Mouse (Mus musculus): ENCODE results near the gene Sf3a3. TPM values are rescaled to one million over a fixed set of nuclear protein-coding genes. Genes with fewer than 3 reads are reported as not detected.

Gene Sf3a3
- polyA plus RNA-seq, 1 experiment: 7.2 TPM

DNA sequence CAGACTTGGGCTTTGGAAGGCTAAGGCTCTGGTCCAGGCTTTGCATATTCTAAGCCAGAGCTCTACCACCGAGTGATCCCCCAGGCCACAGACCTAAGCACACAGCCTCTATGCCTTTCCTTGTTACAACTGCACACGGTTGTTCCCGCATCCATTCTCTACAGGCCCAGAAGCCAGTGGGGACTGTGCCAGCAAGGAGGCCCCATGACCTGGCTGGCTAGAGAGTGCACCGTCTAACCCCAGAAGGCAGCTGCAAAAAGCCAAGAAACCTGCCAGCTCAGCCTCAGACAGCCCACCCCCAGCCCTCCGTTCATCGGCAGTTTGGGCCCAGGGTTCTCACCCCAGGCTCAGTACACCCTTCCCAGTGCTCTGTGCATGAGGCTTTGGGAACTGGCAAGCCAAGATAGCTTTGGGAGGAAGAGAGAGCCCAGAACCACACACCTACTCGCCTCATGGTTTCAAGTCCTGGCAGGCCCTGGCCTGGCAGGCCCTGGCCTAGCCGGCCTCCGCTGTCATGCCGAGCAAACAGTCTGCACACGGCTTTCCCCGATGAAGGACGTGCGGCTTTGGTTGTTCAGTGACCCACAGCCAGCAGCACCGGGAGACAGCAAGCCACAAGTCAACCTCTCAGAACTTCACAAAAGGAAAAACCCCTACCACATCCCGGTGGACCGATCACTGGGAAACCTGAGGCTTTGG is 40.1 kb upstream of the Sf3a3 start:
- Histone ChIP-seq H3K36me3 (ENCODE audit: control insufficient read depth, insufficient read depth, low read length) (peaks cover 12% of the 10 kb centered on the region), H3K27ac (ENCODE audit: insufficient read depth, low read depth, low read length) (no peak overlapping the region), H3K4me1 (ENCODE audit: control insufficient read depth, insufficient read depth, insufficient read length, low read length) (no peaks in the 10 kb centered on the region), H3K27me3 (ENCODE audit: control insufficient read depth, insufficient read depth, low read length) (peaks cover 9% of the 10 kb centered on the region), H3K4me3 (ENCODE audit: low read depth, low read length) (no peak overlapping the region)
- WGBS: 82% methylated on average over 17 of the region's 17 CpGs
- TF ChIP-seq POLR2A (IDR thresholded peaks at IDR 0.05; ENCODE audit: low read depth, low read length) (no peak), CTCF (IDR thresholded peaks at IDR 0.05; ENCODE audit: extremely low read depth, insufficient read length, insufficient replicate concordance, low read depth, low read length) (no peak)

DNA sequence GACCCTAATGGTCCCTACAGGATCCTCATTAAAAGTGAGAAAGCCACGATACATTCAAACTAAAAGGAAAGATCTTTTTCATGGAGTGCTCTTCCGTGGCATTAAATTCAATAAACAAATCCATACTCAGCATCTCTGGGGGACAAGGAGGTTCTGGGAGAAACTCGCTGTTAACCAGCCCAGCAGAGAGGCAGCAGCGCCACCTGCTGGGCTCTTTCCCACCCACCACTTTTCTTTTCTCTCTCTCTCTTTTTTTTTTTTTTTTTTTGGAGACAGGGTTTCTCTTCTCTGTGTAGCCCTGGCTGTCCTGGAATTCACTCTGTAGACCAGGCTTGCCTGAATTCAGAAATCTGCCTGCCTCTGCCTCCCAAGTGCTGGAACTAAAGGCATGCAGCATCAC is 39.5 kb upstream of the Sf3a3 start:
- Histone ChIP-seq H3K27ac (ENCODE audit: insufficient read depth, low read depth, low read length) (no peak overlapping the region), H3K4me3 (ENCODE audit: low read depth, low read length) (no peak overlapping the region), H3K36me3 (ENCODE audit: control insufficient read depth, insufficient read depth, low read length) (peaks cover 16% of the 10 kb centered on the region), H3K4me1 (ENCODE audit: control insufficient read depth, insufficient read depth, insufficient read length, low read length) (no peaks in the 10 kb centered on the region), H3K27me3 (ENCODE audit: control insufficient read depth, insufficient read depth, low read length) (peaks cover 9% of the 10 kb centered on the region)
- 5% methylated on average over 4 of the region's 4 CpGs for WGBS
- TF ChIP-seq POLR2A (IDR thresholded peaks at IDR 0.05; ENCODE audit: low read depth, low read length): no peak
- peak; percentile 80 for TF ChIP-seq CTCF (IDR thresholded peaks at IDR 0.05; ENCODE audit: extremely low read depth, insufficient read length, insufficient replicate concordance, low read depth, low read length)

- Histone ChIP-seq H3K4me3 (ENCODE audit: low read depth, low read length) (no peak overlapping the region), H3K27ac (ENCODE audit: insufficient read depth, low read depth, low read length) (no peak overlapping the region), H3K27me3 (ENCODE audit: control insufficient read depth, insufficient read depth, low read length) (peaks cover 9% of the 10 kb centered on the region), H3K36me3 (ENCODE audit: control insufficient read depth, insufficient read depth, low read length) (peaks cover 24% of the 10 kb centered on the region), H3K4me1 (ENCODE audit: control insufficient read depth, insufficient read depth, insufficient read length, low read length) (no peaks in the 10 kb centered on the region)
- TF ChIP-seq CTCF (IDR thresholded peaks at IDR 0.05; ENCODE audit: extremely low read depth, insufficient read length, insufficient replicate concordance, low read depth, low read length) (no peak), POLR2A (IDR thresholded peaks at IDR 0.05; ENCODE audit: low read depth, low read length) (no peak)
- WGBS: 88% methylated on average over 6 of the region's 6 CpGs
These were observed 38.6 kb upstream of the Sf3a3 start for GRCm38 (mm10) chr4:124675958-124676357.

GRCm38 (mm10) chr4:124682270-124682669 is 32.3 kb upstream of the Sf3a3 start:
- WGBS: 55% methylated on average over 7 of the region's 7 CpGs

DNA sequence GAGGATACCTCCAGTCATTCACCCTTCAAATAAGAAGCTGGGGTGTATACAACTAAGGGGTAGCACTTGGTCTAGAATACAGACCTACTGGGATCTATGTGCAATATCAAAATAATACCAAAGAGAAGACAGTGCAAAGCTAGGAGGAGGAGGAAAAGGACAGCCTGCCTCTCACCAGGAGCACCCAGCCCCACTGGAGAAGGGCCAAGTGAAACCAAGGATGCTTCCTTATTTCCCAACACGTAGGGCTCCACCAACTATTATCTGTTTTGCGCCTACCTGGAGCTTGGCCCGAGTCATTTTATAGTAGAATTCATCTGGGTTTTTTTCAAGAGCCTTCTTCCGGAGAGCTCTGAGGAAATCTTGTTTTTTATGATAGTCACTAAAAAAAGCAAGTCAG is 31.1 kb upstream of the Sf3a3 start:
- Histone ChIP-seq H3K4me3 (ENCODE audit: low read depth, low read length) (no peak overlapping the region), H3K4me1 (ENCODE audit: control insufficient read depth, insufficient read depth, insufficient read length, low read length) (no peaks in the 10 kb centered on the region), H3K36me3 (ENCODE audit: control insufficient read depth, insufficient read depth, low read length) (peaks cover 56% of the 10 kb centered on the region), H3K27me3 (ENCODE audit: control insufficient read depth, insufficient read depth, low read length) (no peaks in the 10 kb centered on the region), H3K27ac (ENCODE audit: insufficient read depth, low read depth, low read length) (no peak overlapping the region)
- WGBS: 38% methylated on average over 4 of the region's 4 CpGs
- TF ChIP-seq CTCF (IDR thresholded peaks at IDR 0.05; ENCODE audit: extremely low read depth, insufficient read length, insufficient replicate concordance, low read depth, low read length) (no peak), POLR2A (IDR thresholded peaks at IDR 0.05; ENCODE audit: low read depth, low read length) (no peak)

More at GRCm38 (mm10) chr4:124682270-124682669, 32.3 kb upstream of the Sf3a3 start:
- H3K36me3 ChIP-seq (ENCODE audit: control insufficient read depth, insufficient read depth, low read length): peaks cover 60% of the 10 kb centered on the region
- TF ChIP-seq POLR2A (IDR thresholded peaks at IDR 0.05; ENCODE audit: low read depth, low read length) (no peak), CTCF (IDR thresholded peaks at IDR 0.05; ENCODE audit: extremely low read depth, insufficient read length, insufficient replicate concordance, low read depth, low read length) (no peak)
- no peak overlapping the region for H3K4me3 ChIP-seq (ENCODE audit: low read depth, low read length)
- no peaks in the 10 kb centered on the region for H3K27me3 ChIP-seq (ENCODE audit: control insufficient read depth, insufficient read depth, low read length)
- H3K4me1 ChIP-seq (ENCODE audit: control insufficient read depth, insufficient read depth, insufficient read length, low read length): no peaks in the 10 kb centered on the region
- H3K27ac ChIP-seq (ENCODE audit: insufficient read depth, low read depth, low read length): no peak overlapping the region

DNA sequence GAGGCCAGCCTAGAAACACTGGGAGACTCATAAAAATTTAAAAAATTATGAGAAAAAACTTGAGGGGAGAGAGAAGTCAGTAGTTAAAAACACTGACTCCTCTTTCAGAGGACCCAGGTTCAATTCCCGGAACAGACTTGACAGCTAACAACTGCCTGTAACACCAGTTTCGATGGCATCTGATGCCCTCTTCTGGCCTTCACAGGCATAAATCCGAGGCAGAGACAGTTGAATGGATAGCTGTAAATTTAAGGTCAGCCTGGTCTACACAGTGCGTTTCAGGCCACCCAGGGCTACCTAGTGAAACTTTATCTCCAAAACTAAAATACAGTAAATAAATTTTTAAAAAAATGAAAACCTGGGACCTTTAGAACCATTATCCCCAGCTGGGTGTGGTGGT is 29.6 kb upstream of the Sf3a3 start:
- Histone ChIP-seq H3K27me3 (ENCODE audit: control insufficient read depth, insufficient read depth, low read length) (no peaks in the 10 kb centered on the region), H3K4me3 (ENCODE audit: low read depth, low read length) (no peak overlapping the region), H3K36me3 (ENCODE audit: control insufficient read depth, insufficient read depth, low read length) (peaks cover 45% of the 10 kb centered on the region), H3K27ac (ENCODE audit: insufficient read depth, low read depth, low read length) (no peak overlapping the region), H3K4me1 (ENCODE audit: control insufficient read depth, insufficient read depth, insufficient read length, low read length) (no peaks in the 10 kb centered on the region)
- 74% methylated on average over 4 of the region's 4 CpGs for WGBS
- TF ChIP-seq CTCF (IDR thresholded peaks at IDR 0.05; ENCODE audit: extremely low read depth, insufficient read length, insufficient replicate concordance, low read depth, low read length) (no peak), POLR2A (IDR thresholded peaks at IDR 0.05; ENCODE audit: low read depth, low read length) (no peak)

GRCm38 (mm10) chr4:124685453-124685852 is 29.1 kb upstream of the Sf3a3 start:
- no peak overlapping the region for H3K4me3 ChIP-seq (ENCODE audit: low read depth, low read length)
- no peak for TF ChIP-seq POLR2A (IDR thresholded peaks at IDR 0.05; ENCODE audit: low read depth, low read length)
- no peak for TF ChIP-seq CTCF (IDR thresholded peaks at IDR 0.05; ENCODE audit: extremely low read depth, insufficient read length, insufficient replicate concordance, low read depth, low read length)
- H3K27me3 ChIP-seq (ENCODE audit: control insufficient read depth, insufficient read depth, low read length): no peaks in the 10 kb centered on the region
- WGBS: 80% methylated on average over 8 of the region's 8 CpGs
- no peaks in the 10 kb centered on the region for H3K4me1 ChIP-seq (ENCODE audit: control insufficient read depth, insufficient read depth, insufficient read length, low read length)
- 0 out of 2 replicates have a peak overlapping the region, but pooled peaks have one; percentile 15 for H3K27ac ChIP-seq (ENCODE audit: insufficient read depth, low read depth, low read length)
- peaks cover 41% of the 10 kb centered on the region for H3K36me3 ChIP-seq (ENCODE audit: control insufficient read depth, insufficient read depth, low read length)

All from small intestine, adult 2 months (tissue).